Mouse (Mus musculus): Measurements from ENCODE around the gene Mpdu1.
"Not testable (repeated sequence)": the region's sequence is repeated elsewhere in the genome, so short reads cannot be mapped to it uniquely, and the experiment has no call there.

Mpdu1 gene

DNA sequence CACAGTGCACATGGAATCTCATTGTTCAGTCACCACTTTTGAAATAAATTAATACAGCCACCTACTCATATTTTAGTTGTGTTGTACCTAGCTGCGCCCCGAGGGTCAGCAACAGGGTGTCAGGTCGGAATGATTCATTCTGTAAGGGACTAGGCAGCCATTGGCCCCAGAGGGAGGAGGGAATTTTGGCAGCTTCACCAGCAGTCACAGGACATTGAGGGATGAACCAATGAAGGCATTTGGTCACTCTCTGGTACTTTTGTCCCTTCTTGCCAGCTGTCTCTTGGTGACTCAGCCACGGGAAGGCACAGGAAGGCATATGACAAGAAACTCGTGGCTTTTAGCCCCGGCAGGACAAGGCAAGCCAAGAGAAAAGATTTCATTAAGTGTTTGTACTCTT, 1.4 kb upstream of the Mpdu1 start:
- DNase-seq: no peak

DNA sequence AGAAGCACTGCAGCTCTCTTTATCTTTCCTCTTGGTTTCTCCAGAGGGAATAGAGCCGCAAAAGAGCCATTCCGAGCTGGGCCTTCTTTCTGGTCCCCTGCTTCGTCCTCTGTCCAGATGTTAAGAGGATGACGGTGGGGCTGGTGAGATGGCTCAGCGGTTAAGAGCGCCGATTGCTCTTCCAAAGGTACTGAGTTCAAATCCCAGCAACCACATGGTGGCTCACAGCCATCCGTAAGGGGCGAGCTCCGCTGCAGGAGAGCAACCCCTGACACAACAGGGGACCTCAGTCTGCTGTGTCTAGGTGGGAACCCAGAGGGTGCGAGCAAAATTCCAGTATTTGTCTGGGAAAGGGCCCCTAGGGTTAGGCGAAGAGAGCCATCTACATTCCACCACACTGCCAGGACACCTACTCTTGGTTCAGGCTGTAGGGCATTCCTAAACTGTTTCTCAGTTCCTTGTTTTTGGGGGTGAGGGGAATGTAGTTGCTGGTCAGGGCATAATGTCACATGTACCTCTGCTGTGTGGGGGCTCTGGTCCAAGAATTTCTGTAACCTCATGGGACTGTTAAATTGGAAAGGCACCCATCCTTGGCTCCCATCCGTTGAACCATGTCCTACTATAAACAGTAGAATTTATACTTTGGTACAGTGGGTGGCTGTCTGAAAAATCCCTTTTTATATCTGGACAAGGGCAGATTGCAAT, 677 bp upstream of the Mpdu1 start:
- DNase-seq: no peak

DNA sequence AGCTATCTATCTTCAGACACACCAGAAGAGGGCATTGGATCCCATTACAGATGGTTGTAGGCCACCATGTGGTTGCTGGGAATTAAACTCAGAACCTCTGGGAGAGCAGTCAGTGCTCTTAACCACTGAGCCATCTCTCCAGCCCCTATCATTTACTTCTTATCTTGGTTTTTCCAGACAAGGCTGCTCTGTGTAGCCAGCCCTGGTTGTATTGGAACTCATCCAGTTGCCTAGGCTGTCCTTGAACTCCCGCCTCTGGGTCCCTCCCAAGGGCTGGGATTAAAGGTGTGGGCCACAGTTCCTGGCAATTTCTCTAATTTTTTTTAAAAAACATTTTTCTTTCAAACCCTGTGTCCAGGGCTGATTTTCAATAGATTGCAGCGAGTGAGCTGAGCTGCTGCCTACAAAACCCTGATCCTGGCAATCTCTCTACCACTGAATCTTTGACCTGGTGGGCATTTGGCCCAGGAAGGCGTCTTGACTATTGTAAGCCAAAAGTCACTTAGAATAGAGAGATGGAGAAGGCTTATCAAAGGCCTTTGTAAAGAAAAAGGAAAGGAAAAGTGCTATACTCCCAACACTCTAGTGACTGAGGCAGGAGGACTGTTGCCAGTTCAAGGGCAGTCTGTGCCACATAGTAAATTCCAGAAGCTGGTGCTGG, 1.1 kb downstream of the Mpdu1 start:
- no peak for DNase-seq

DNA sequence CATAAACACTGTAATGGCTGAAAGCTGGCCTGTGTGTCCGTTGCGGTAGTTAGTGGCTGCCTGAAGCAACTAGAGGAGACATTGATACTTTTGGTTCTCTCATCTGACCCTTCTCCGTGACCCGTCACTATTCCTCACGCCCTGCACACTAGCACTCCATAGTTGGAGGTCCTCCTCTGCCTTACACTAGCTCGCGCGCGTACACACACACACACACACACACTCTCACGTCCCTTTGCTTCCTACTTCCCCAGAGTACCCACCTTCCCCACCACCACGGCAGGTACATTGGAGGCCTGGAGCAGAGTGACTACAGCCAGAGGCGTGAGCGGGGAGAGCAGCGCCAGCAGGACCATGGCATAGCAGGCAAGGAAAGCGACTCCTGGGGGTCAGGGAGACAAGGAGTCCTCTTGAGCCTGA, 5.0 kb downstream of the Mpdu1 start:
- no peak for DNase-seq

DNA sequence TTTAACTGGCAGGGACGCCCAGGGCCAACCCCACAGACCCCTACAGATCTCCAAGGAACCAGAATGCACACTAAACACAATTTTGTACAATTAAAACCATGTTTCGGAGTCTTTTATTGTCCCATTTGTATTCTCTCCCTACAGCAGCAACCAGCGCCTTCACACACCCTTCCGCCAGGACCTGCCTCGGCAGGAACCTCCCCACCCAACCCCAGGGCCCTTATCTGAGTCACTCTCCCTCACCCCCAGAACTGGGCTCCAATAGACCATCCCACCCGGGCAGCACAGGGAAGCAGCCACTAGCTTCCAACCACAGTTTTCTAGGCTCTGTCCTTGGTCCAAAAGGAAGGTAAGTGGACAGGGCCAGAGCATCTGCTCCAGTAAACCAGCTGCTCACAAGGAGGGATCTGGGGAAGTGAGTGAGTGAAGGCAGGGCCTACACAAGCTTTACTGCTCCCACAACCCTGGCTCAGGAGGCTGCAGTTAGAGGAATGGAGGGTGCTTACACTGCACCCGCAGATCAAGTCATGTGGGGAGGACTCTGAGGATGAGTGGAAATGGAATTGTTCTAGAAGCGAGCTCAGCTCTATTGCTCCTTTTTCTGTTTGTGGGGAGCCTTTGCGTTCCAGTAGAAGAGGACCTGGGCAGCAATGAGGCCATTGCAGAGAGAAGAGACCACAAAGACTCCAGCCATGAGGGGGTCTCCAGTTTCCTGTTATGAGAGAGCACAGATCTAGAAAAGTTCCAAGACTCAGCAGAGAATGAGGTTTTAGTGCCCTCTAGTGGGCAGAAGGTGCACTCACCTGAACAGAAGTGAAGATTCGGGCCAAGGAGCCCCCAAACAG, 5.6 kb downstream of the Mpdu1 start:
- DNase-seq: no peak

DNA sequence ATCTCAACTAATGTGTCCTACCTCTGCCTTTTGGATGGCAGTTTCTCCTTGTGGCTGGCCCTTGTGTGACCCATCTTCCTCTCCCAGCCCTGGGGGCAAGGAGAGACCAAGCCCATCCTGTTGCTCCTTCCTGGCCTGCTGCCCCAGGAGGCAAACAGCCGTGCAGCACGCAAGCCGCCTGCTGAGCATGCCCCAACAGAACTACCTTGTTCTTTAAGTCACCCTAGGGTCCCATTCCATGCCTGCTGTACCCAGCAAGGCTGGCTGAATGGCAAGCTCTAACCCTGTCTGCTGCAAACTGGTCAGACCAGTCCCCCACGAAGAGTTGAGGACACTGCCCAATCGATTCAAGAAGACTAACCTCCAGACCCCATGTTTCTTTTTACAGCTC, 6.4 kb downstream of the Mpdu1 start:
- DNase-seq: no peak

DNA sequence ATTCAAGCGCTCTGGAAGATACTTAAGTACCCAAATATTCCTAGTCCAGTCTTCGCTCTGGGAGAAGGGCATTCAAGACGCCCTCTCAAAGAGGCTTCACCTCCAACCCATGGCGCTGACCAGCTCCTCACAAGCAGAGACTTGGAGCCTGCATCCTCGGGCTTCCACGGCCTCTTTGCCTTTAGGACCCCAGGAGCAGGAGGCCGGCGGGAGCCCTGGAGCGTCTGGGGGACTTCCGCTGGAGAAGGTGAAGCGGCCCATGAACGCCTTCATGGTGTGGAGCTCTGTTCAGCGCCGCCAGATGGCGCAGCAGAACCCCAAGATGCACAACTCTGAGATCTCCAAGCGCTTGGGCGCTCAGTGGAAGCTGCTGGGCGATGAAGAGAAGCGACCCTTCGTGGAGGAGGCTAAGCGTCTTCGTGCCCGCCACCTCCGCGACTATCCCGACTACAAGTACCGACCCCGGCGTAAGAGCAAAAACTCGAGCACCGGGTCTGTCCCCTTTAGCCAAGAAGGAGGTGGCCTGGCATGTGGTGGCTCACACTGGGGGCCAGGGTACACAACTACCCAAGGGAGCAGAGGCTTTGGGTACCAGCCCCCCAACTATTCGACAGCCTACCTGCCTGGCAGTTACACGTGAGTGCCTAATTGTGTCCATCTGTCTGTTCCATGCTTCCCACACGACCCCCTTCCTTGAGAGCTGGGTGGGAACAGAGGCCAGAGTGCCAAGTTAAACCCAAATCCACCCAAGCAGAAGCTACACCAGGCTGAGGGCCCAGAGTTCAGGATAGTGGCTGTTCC, 7.0 kb downstream of the Mpdu1 start, which contains the start of gene Sox15:
TSS of gene Sox15 (plus strand) at position 51 of the 801 bp plus-strand sequence.
- DNase-seq: peak; percentile 72

DNA sequence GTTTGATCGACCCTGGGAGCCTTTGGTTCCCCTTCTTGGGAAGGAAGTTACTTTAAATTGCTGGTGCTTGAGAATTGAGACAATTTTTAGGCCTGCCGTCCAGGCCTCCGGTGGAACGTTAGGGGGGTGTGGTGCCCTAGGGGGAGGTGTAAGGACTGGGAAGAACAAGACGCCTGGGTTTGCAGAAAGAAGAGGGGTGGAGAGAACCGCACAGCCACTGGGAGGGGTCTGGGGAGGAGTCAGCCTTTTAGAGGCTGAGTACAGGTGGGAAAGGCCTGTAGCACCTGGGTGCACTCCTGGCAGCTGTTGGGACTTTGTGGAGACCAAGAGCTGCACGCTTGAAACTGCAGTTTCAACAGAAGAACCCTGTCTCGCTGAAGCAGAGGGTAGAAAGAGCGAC, 7.7 kb downstream of the Mpdu1 start:
- no peak for DNase-seq

DNA sequence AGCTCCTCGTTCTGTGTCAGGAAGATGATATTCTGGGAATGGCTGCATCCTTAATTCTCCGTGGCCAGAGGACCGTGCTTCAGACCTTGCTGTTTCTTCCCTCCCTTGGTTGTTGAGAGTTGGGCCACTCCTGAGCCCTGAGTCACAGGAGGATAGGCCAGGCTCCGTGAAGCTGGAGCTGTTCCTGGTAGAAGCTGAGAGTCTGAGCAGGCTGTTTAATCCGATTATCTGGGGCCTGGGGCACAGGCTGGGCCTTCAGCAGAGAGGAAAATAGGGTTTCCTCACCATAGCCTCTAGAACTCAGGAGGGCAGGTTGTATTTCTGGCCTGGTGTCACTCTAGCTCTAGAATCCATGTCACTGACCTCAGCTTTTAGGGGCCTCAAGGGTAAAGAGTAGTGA, 9.0 kb downstream of the Mpdu1 start:
- no peak for DNase-seq

DNA sequence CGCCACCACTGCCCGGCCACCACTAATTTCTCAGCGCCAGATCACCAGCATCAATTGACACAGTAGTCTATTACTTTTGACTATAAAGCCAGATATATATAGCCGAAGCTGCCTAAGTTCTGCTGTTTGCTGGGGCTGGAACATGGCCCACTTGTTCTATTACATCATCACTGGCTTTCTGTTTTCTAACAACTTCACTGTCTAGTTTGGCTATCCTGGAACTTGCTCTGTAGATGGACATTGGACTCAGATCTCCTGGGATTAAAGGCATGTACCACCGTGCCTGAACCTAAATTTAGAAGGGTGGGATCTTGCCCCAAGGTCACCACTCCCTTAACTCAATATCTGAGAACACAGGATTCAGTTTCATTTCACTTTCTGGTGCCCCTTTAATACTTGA, 16.6 kb downstream of the Mpdu1 start:
- no peak for DNase-seq

DNA sequence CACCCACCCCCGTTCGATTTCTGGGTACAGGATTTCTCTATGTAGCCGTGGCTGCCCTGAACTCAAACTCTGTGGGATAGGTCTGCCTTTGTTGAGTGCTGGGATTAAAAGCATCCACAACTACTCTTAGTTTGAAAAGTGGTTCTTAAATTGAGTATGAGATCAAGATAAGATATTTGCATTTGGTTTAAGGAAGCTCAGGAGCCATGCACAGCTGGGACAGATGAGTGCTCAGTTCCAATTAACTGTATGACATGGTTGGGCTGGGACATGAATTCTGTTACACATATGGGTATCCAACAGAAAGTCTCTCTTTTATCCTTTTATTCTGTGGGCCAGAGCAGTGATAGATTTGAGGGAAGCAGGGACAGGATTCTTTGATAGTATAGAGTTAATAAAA, 27.0 kb downstream of the Mpdu1 start:
- no peak for DNase-seq

DNA sequence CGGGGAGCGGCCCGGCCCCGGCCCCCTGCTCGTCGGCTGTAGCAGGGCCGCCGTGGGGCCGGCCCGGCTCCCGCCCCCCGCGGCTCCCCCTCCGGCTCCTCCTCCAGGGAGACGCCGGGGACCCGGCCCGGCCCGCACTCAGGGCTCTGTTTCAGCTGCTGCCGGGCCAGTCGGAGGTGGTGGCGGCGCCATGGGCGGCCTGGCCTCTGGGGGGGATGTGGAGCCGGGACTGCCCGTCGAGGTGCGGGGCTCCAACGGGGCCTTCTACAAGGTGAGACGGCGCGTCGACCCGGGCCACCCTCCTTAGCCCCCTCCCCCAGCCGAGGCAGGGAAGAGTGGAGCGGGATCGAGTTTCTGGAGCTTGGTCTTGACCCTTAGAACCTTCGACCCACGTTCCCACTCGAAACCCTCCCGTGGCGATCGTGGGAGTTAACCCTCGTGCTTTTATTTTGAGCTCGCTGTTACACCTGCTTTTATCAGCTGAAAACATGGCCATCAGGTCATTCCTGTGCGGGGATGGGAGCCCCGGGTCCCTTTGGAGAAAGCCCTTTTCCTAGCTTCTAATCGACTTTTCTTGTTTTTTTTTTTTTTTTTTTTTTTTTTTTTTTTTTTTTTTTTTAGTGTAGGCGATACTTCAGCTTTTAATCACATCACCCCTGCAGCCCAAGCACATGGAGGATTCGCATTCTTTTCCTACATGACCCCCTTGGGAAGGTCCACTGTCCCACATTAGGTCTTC, 29.1 kb downstream of the Mpdu1 start:
- peak; percentile 70 for DNase-seq

DNA sequence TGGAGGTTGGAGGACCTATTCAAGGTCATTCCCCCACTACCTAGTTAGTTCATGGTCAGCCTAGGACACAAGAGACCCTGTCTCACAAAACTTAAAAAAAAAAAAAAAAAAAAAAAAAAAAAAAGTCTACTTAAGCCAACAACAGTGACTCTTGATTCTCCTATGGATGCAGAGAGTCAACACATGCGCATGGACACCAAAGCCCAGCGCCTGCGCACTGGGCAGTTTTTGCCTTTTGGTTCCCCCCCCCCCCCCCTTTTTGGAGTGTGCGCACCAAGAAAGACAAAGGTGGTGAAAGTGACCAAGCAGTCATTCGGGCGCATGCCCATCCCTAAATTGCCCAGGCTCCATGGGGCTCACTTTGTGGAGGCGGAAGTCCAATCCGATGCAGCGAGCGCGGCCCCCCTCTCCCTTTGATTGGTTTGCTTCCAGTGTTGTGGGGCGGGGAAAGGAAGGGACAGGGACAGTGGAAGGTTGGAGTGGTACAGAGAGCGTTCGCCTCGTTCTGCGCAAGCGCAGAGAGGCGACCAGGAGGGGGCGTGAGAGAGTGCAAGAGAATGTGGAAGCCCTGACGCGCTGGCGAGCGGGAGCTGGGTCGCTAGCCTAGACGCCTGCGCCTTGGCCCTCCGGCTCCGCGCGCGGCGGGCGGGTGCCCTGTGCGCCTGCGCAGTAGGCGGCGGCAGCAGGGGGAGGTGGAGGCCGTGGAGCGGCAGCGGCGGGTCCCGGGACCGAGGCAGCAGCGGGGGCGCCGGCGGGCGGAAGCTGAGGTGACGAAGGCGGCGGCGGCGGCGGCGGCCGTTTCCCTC, 30.0 kb downstream of the Mpdu1 start, which contains the start of gene Fxr2:
TSS of gene Fxr2 (plus strand) at position 707 of the 806 bp plus-strand sequence.
- DNase-seq: peak; percentile 100

DNA sequence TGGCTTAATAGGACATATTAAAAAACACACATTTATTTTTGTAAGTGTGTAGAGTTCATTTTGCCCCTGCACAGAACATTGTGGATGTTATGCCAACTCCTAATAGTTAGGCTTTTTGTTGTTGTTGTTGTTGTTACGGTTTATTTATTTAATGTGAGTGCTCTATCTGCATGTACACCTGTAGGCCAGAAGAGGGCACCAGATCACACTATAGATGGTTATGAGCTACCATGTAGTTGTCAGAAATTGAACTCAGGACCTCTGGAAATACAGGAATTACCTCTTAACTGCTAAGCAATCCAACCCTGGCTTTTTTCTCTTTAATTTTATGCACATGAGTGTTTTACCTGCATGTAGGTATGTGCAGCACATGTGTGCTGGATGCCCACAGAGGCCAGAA, 32.6 kb downstream of the Mpdu1 start:
- no peak for DNase-seq

DNA sequence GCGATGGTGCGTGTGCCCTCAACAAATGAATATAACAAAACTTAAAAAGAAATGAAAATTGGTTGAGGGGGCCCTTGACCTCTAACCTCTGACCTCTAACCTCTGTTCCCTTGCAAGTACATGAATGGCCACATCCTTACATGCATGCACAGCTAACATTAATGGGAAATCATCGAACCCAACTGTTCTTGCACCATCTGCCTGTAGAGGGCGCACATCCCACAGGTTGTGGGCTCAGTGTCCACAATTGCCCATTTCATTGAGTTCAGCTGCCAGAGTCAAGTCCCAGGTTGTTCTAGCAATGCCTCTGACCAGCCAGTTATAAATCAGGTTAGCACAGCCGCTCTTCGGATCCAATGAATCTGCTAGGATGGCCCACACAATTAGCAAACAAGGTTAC, 34.2 kb downstream of the Mpdu1 start:
- peak; percentile 78 for DNase-seq

DNA sequence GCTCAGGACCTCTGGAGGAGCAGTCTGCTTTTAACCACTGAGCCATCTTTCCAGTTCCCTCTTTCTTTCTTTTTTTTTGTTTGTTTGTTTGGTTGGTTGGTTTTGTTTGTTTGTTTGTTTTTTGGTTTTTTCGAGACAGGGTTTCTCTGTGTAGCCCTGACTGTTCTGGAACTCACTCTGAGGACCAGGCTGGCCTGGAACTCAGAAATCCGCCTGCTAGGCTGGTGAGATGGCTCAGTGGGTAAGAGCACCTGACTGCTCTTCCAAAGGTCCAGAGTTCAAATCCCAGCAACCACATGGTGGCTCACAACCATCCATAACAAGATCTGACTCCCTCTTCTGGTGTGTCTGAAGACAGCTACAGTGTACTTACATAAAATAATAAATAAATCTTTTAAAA, 38.1 kb downstream of the Mpdu1 start:
- DNase-seq: not testable (repeated sequence)

DNA sequence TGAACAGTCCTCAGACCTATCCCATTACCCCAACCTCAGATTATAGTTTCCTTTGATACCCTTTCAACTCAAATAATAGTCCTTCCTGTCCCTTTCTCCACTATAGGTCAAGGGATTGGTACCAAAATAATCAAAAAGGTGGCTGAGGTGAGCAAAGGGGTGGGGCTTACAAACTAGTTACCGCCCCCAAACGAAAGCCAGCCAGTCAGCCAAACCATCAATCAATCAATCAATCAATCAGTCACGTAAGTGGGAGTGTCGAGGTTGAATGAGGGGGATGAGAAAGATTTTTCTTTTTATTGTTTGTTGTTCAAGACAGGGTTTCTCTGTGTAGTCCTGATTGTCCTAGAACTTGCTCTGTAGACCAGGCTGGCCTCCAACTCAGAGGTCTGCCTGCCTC, 39.4 kb downstream of the Mpdu1 start:
- DNase-seq: no peak

DNA sequence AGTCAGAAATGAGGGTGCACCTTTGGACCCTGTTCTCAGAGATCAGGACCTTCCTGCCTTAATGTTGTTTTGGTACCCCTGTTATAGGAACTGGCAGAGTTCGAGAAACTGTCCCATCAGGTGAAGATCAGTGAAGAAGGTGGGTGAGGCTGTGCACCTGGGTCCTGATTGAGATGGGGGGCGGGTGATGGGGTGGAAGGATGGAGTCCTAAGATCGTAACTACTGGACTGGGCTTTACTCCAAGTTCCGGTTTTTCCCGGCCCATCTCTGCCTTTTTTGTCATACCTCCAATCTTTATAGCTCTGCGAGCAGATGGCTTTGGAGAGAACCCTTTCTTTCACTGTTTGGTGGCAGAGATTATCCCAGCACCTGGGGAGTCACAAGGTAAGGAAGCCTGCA, 40.0 kb downstream of the Mpdu1 start:
- DNase-seq: no peak

DNA sequence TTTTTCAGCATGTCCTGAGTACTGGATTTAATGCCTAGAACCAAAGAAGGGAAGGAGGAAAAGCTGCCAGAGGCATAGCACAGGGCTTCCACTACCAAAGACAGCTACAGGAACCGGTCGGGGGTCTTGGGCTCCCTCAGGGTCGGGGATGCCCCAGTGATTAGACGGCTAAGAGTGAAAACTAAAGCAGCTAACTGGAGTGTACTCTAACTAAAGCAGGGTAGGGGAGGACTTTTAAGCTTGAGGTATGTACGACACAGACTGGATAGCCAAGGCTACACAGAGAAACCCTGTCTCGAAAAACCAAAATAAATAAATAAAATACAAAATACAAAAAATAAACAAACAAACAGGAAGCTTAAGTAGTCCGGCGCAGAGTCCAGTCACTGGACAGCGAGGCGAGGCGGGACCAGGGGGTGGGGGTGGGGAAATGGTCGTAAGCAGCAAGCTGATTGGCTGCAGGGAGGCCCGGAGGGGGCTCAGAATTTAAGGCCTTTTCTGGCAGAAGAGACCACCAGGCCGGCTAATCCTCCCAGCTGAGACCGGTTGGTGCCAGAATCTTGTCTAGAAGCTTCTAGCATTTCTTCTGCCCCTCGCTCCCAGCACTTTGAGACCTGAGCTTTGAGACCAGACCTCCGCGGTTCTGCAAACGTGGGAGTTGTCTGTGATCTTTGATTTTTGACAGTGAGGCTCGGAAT, 40.7 kb downstream of the Mpdu1 start, which contains the start of gene Sat2:
TSS of gene Sat2 (plus strand) at position 454 of the 698 bp plus-strand sequence.
- DNase-seq: peak; percentile 54

DNA sequence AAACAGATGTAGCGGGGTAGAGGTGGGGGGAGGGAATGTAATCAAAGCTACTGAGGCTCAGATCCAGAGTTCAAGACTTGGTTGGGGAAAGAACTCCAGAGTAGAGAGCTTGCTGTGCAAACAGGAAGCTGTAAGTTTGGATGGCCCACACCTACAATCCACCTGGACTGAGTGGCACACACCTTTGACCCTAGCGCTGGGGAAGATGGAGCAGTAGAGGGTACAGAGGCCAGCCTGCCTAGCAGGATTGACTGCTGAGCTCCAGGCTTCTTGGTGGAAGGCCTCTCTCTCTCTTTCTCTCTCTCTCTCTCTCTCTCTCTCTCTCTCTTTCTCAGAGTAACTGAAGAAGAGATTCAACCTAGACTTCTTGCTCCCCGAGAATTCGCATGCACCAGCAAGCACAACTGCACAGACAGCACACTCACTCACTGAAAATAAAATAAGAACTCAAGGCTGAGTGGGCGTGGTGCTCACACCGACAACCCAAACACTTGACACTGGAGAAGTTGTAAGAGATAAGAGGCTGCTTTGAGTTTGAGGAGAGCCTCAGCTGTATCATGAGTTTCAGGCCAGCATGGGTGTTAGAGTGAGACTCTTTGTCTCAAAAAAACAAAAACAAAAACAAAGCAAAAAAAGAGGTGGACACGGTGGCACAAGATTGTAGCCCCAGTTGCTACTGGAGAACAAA, 41.9 kb downstream of the Mpdu1 start:
- no peak for DNase-seq

Measured in cerebellum, adult 11 months (tissue).